In the genomic region with DNA sequence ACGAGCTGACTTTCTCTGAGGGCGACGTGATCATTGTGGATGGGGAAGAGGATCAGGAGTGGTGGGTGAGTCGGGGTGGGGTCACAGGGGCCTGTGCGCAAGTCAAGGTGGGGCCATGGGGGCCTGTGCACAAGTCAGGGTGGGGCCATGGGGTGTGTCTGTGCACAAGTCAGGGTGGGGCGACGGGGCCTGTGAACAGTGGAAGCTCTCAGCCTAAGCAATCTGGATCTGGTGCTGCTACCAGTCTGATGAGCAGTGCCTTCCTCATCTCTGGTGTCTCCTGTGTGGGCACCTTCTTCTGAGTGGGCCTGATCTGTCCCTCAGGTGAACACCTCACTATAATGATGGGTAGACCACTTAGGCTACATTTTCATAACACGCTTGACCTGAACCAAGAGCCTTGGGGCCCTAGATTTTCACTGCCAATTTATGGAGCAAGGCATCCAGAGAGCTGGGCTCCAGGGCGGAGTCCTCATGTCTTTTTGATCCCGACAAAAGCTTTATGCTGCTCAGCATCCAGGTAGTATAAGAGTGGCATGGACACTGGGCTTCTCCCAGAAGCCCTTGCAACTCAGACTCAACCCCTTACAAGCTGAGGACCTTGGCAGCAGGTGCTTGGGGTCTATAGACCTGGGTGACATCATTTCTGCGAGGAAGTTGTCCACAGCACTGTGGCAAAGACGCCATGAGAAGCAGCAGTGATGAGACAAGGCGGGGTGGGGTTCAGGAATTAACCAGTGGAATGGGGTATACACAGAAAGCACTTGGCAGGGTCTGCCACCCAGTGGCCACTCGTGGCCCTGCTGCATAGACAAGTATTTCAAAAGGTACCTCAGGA, we compare ENCODE assay signal across 9 mouse cellular contexts. TPM values are rescaled to one million over a fixed set of nuclear protein-coding genes. Genes with fewer than 3 reads are reported as not detected.
DNase-seq lines count a peak whose midpoint lies in the region; ATAC-seq and TF ChIP-seq lines count a peak whose summit lies in the region.
"Had no signal": no experiment of that assay in that cellular context is flagged by ENCODE, and none has a peak within 500 bp of the region (broad histone marks: within the 10 kb centered on the region; RNA-seq: fewer than 3 reads in every experiment).

No protein-coding gene starts in this region.

- peaks cover 5% of the 10 kb centered on the region; the same call in 1 of the 2 replicates for H3K4me1 ChIP-seq in G1E (ENCODE audit: insufficient read depth, low read depth, low read length)
- H3K4me1 ChIP-seq in forebrain, postnatal 0 days (ENCODE audit: insufficient read depth) = no peaks in the 10 kb centered on the region
- peaks cover 18% of the 10 kb centered on the region for H3K4me1 ChIP-seq in liver, embryonic 15.5 days (replicated peaks)
- no peaks in the 10 kb centered on the region for H3K4me1 ChIP-seq in neural tube, embryonic 13.5 days (replicated peaks)

- no peaks in the 10 kb centered on the region for H3K27me3 ChIP-seq in G1E (ENCODE audit: insufficient read depth, low read length)
- no peaks in the 10 kb centered on the region for H3K27me3 ChIP-seq in forebrain, postnatal 0 days (ENCODE audit: insufficient read depth, low read length)
- no peaks in the 10 kb centered on the region for H3K27me3 ChIP-seq in liver, embryonic 15.5 days
- no peaks in the 10 kb centered on the region for H3K27me3 ChIP-seq in neural tube, embryonic 13.5 days
- H3K27me3 ChIP-seq: heart, embryonic 13.5 days had no signal

- H3K4me3 ChIP-seq in G1E (ENCODE audit: low read depth, low read length) = no peak overlapping the region
- H3K4me3 ChIP-seq in forebrain, postnatal 0 days (ENCODE audit: low read depth, low read length) = no peak overlapping the region
- no peak overlapping the region for H3K4me3 ChIP-seq in liver, embryonic 15.5 days (replicated peaks)
- H3K4me3 ChIP-seq in neural tube, embryonic 13.5 days = no peak overlapping the region
- H3K4me3 ChIP-seq: heart, embryonic 13.5 days had no signal

- DNase-seq in G1E (ENCODE audit: low spot score) = peak; percentile 6
- DNase-seq in cerebellum, adult 11-12 months = peak; percentile 71
- DNase-seq in forebrain, postnatal 0 days = peak; percentile 85
- peak; percentile 49 to 61 for DNase-seq in heart, postnatal 36 days
- DNase-seq in layer of hippocampus, adult 11-12 months (ENCODE audit: low spot score) = peak; percentile 82
- peak; percentile 68 for DNase-seq in thymus, postnatal 4 days

- peaks cover 49% of the 10 kb centered on the region for H3K36me3 ChIP-seq in G1E (replicated peaks)
- H3K36me3 ChIP-seq in forebrain, postnatal 0 days (ENCODE audit: insufficient read depth) = peaks cover 66% of the 10 kb centered on the region
- peaks cover 12% of the 10 kb centered on the region for H3K36me3 ChIP-seq in liver, embryonic 15.5 days (replicated peaks)
- H3K36me3 ChIP-seq in neural tube, embryonic 13.5 days = peaks cover 85% of the 10 kb centered on the region

- H3K9ac ChIP-seq in forebrain, postnatal 0 days = no peak overlapping the region
- H3K9ac ChIP-seq in liver, embryonic 15.5 days = no peak overlapping the region
- no peak overlapping the region for H3K9ac ChIP-seq in neural tube, embryonic 13.5 days
- H3K9ac ChIP-seq: heart, embryonic 13.5 days had no signal

- H3K4me2 ChIP-seq in forebrain, postnatal 0 days (ENCODE audit: low read depth) = no peak overlapping the region
- H3K4me2 ChIP-seq in liver, embryonic 15.5 days = no peak overlapping the region
- no peak overlapping the region for H3K4me2 ChIP-seq in neural tube, embryonic 13.5 days
- H3K4me2 ChIP-seq: heart, embryonic 13.5 days had no signal

- no peak overlapping the region for H3K27ac ChIP-seq in forebrain, postnatal 0 days (ENCODE audit: low read depth, low read length)
- H3K27ac ChIP-seq in liver, embryonic 15.5 days (replicated peaks) = no peak overlapping the region
- H3K27ac ChIP-seq in neural tube, embryonic 13.5 days (replicated peaks) = no peak overlapping the region
- H3K27ac ChIP-seq: heart, embryonic 13.5 days had no signal

- 75% methylated on average over 14 of the region's 14 CpGs for WGBS in forebrain, postnatal 0 days
- WGBS in liver, embryonic 15.5 days (ENCODE audit: insufficient replicate concordance) = 53% methylated on average over 14 of the region's 14 CpGs
- WGBS in neural tube, embryonic 13.5 days = 77% methylated on average over 14 of the region's 14 CpGs

- peak; percentile 30 for TF ChIP-seq CTCF in G1E (IDR thresholded peaks at IDR 0.05; ENCODE audit: low read depth, low read length)
- TF ChIP-seq CTCF in forebrain, postnatal 0 days (IDR thresholded peaks at IDR 0.05; ENCODE audit: low read depth) = peak; percentile 84

- no peaks in the 10 kb centered on the region for H3K9me3 ChIP-seq in G1E (replicated peaks)
- no peaks in the 10 kb centered on the region for H3K9me3 ChIP-seq in forebrain, postnatal 0 days (ENCODE audit: low read length)
- H3K9me3 ChIP-seq in liver, embryonic 15.5 days (replicated peaks) = no peaks in the 10 kb centered on the region
- H3K9me3 ChIP-seq in neural tube, embryonic 13.5 days = no peaks in the 10 kb centered on the region
- H3K9me3 ChIP-seq: heart, embryonic 13.5 days had no signal

- intact Hi-C loops in heart, postnatal 36 days (cut with DNase I) = loop anchor here (2.0 to 5.0 kb wide), 2 partner anchors 155 to 189 kb away; no protein-coding TSS in a partner anchor

- ATAC-seq in G1E (ENCODE audit: extremely low read depth, insufficient number of reproducible peaks, low FRiP score, poor library complexity, severe bottlenecking) = peak; percentile 15; the same call in 1 of the 2 replicates
- peak; percentile 96 for ATAC-seq in forebrain, postnatal 0 days
- peak; percentile 37 for ATAC-seq in liver, embryonic 15.5 days (ENCODE audit: insufficient read depth)
- ATAC-seq in neural tube, embryonic 13.5 days (ENCODE audit: low read depth) = peak; percentile 88

RNA-seq across cellular contexts. Expression of a gene that starts 19.0 kb away (rescaled TPM):
- 165 and 172 TPM in 2 replicates for total RNA-seq in G1E (2014; fragmentation: Nextera tagmentation)
- total RNA-seq in G1E (2017) = 109 and 113 TPM in 2 replicates
- 7.6 and 10.1 TPM in 2 replicates for polyA plus RNA-seq in G1E (2012)
- total RNA-seq in forebrain, postnatal 0 days (2014; rRNA removed) = 49.2 and 50.4 TPM in 2 replicates
- polyA plus RNA-seq in forebrain, postnatal 0 days (2015; fragmentation: Nextera tagmentation; extraction: Ambion mirVana) = 68.3 and 79.6 TPM in 2 replicates
- total RNA-seq in heart, postnatal 36 days (2021) = 10 to 100 TPM; 37.3 to 37.7 TPM
- polyA plus RNA-seq in liver, embryonic 15.5 days (2015; fragmentation: Nextera tagmentation; extraction: Ambion mirVana) = 39.7 and 40.5 TPM in 2 replicates
- polyA plus RNA-seq in neural tube, embryonic 13.5 days (2015; fragmentation: Nextera tagmentation; extraction: Ambion mirVana) = 91.5 and 102 TPM in 2 replicates

RNA-seq across cellular contexts. Expression of a gene that starts 19.9 kb away (rescaled TPM):
- 19.8 and 29.5 TPM in 2 replicates for total RNA-seq in G1E (2014; fragmentation: Nextera tagmentation)
- 42.8 and 43.0 TPM in 2 replicates for total RNA-seq in G1E (2017)
- polyA plus RNA-seq in G1E (2012) = 15.4 and 17.1 TPM in 2 replicates
- total RNA-seq in forebrain, postnatal 0 days (2014; rRNA removed) = 23.9 and 36.9 TPM in 2 replicates
- polyA plus RNA-seq in forebrain, postnatal 0 days (2015; fragmentation: Nextera tagmentation; extraction: Ambion mirVana) = 37.4 and 40.2 TPM in 2 replicates
- total RNA-seq in heart, postnatal 36 days (2021) = 10 to 100 TPM; 44.6 to 44.9 TPM
- 19.6 and 20.3 TPM in 2 replicates for polyA plus RNA-seq in liver, embryonic 15.5 days (2015; fragmentation: Nextera tagmentation; extraction: Ambion mirVana)
- 38.9 and 42.5 TPM in 2 replicates for polyA plus RNA-seq in neural tube, embryonic 13.5 days (2015; fragmentation: Nextera tagmentation; extraction: Ambion mirVana)

RNA-seq across cellular contexts. Expression of a gene that starts 50.0 kb away (rescaled TPM):
- total RNA-seq in G1E (2014; fragmentation: Nextera tagmentation) (27.8 and 35.7 TPM in 2 replicates), G1E (2017) (49.5 and 62.6 TPM in 2 replicates)
- 108 and 111 TPM in 2 replicates for polyA plus RNA-seq in G1E (2012)
- 28.4 and 31.2 TPM in 2 replicates for total RNA-seq in forebrain, postnatal 0 days (2014; rRNA removed)
- polyA plus RNA-seq in forebrain, postnatal 0 days (2015; fragmentation: Nextera tagmentation; extraction: Ambion mirVana) = 27.9 and 32.5 TPM in 2 replicates
- 10 to 100 TPM; 12.2 to 17.4 TPM for total RNA-seq in heart, postnatal 36 days (2021)
- 39.6 and 41.8 TPM in 2 replicates for polyA plus RNA-seq in liver, embryonic 15.5 days (2015; fragmentation: Nextera tagmentation; extraction: Ambion mirVana)
- polyA plus RNA-seq in neural tube, embryonic 13.5 days (2015; fragmentation: Nextera tagmentation; extraction: Ambion mirVana) = 37.4 and 38.8 TPM in 2 replicates

Comparison
In these comparisons a context has a peak if more than half of its experiments do, and no peak if none do; other contexts are left out.
1. ATAC-seq: peak in every context shown above with its lines; median percentile 96 in forebrain, postnatal 0 days; 88 in neural tube, embryonic 13.5 days; 37 in liver, embryonic 15.5 days; 15 in G1E.
2. DNase-seq: peak in every context shown above with its lines; median percentile 85 in forebrain, postnatal 0 days; 82 in layer of hippocampus, adult 11-12 months; 71 in cerebellum, adult 11-12 months; 68 in thymus, postnatal 4 days; 55 in heart, postnatal 36 days; 6 in G1E.